Mouse (Mus musculus): ENCODE measurements around the gene 2010300C02Rik. TPM values are rescaled to one million over a fixed set of nuclear protein-coding genes. Genes with fewer than 3 reads are reported as not detected.
"Not testable (repeated sequence)": the region's sequence is repeated elsewhere in the genome, so short reads cannot be mapped to it uniquely, and the experiment has no call there.

Gene 2010300C02Rik
- polyA plus RNA-seq, 1 experiment: 14.5 TPM

DNA sequence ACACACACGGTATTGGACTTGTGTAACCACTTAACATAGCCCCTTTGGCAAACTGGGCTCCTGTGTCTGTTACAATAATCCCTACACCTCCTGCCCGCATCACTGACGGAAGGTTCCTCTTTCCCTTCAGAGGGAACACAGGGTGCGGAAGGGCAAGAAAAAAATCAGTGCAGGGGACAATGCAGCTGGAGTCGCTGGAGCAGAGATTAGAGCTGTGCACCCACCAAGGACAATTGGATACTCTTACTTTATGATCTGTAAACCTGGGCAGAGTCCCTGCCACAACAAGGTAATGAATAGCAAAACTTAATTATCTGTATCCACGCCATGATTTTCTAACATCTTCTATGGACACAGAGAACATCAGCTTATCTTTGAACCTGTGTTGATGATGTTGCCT, 97.8 kb downstream of the 2010300C02Rik start:
- no peaks in the 10 kb centered on the region for H3K4me1 ChIP-seq (ENCODE audit: control insufficient read depth, insufficient read depth, low read length)
- no peak for DNase-seq
- TF ChIP-seq CTCF (IDR thresholded peaks at IDR 0.05; ENCODE audit: insufficient read depth, low read length): no peak
- TF ChIP-seq POLR2A (IDR thresholded peaks at IDR 0.05; ENCODE audit: borderline replicate concordance, extremely low read depth, low read depth, low read length): no peak
- no peak overlapping the region for H3K4me3 ChIP-seq (replicated peaks; ENCODE audit: extremely low read depth, low read depth, low read length)
- WGBS: 75% methylated on average over 6 of the region's 6 CpGs

GRCm38 (mm10) chr1:37619542-37619941, 100.3 kb downstream of the 2010300C02Rik start:
- DNase-seq: no peak
- TF ChIP-seq CTCF (IDR thresholded peaks at IDR 0.05; ENCODE audit: insufficient read depth, low read length) (no peak), POLR2A (IDR thresholded peaks at IDR 0.05; ENCODE audit: borderline replicate concordance, extremely low read depth, low read depth, low read length) (no peak)
- no peak overlapping the region for H3K4me3 ChIP-seq (replicated peaks; ENCODE audit: extremely low read depth, low read depth, low read length)
- WGBS: 37% methylated on average over 1 of the region's 1 CpGs
- H3K4me1 ChIP-seq (ENCODE audit: control insufficient read depth, insufficient read depth, low read length): no peaks in the 10 kb centered on the region; the same call in 1 of the 2 replicates

DNA sequence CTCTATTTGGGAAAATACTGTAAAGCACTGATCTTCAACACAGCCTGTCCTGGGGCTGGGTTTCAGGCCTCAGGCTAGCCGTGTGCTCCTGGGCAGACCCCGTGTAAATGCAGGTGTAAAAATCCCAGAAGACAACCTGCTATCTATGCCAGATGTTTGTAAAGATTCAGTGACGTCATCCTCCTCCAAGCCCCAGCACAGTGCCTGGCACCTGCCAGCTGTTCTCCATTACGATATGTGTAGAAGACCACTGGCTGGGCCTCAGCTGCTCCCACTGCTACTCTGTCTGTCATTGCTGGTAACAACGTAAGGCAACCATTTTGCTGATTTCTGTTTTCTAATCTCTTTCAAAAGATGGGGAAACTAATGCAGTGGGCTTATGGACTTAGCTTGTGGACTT, 102.8 kb downstream of the 2010300C02Rik start:
- 74% methylated on average over 5 of the region's 5 CpGs for WGBS
- no peak overlapping the region for H3K4me3 ChIP-seq (replicated peaks; ENCODE audit: extremely low read depth, low read depth, low read length)
- H3K4me1 ChIP-seq (ENCODE audit: control insufficient read depth, insufficient read depth, low read length): peaks cover 2% of the 10 kb centered on the region; the same call in 1 of the 2 replicates
- no peak for TF ChIP-seq POLR2A (IDR thresholded peaks at IDR 0.05; ENCODE audit: borderline replicate concordance, extremely low read depth, low read depth, low read length)
- no peak for TF ChIP-seq CTCF (IDR thresholded peaks at IDR 0.05; ENCODE audit: insufficient read depth, low read length)
- DNase-seq: no peak

DNA sequence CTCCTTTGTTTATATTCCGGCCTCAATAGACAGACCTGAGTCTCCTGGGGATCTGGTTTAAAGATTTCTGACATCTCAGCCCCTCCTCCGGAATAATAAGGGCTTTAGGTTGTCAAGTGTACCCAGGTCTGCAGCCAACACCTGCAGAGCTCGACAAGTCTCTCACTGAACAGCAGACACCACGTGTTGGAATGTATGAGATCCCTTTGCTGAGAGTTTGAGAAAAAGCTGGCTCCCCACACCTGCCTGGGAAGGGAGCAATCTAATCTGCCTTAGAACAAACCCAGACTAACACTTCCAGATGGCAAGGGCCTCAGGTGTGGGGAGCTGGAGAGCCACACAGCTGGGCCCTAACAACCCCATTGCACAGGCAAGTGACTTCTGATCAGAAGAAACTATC, 103.3 kb downstream of the 2010300C02Rik start:
- Histone ChIP-seq H3K4me1 (ENCODE audit: control insufficient read depth, insufficient read depth, low read length) (peaks cover 2% of the 10 kb centered on the region; the same call in 1 of the 2 replicates), H3K4me3 (replicated peaks; ENCODE audit: extremely low read depth, low read depth, low read length) (no peak overlapping the region)
- 36% methylated on average over 4 of the region's 4 CpGs for WGBS
- TF ChIP-seq POLR2A (IDR thresholded peaks at IDR 0.05; ENCODE audit: borderline replicate concordance, extremely low read depth, low read depth, low read length): no peak
- no peak for TF ChIP-seq CTCF (IDR thresholded peaks at IDR 0.05; ENCODE audit: insufficient read depth, low read length)
- no peak for DNase-seq

GRCm38 (mm10) chr1:37615290-37616040, 104.4 kb downstream of the 2010300C02Rik start:
- Histone ChIP-seq H3K4me1 (ENCODE audit: control insufficient read depth, insufficient read depth, low read length) (peaks cover 2% of the 10 kb centered on the region; the same call in 1 of the 2 replicates), H3K4me3 (replicated peaks; ENCODE audit: extremely low read depth, low read depth, low read length) (no peak overlapping the region)
- 49% methylated on average over 12 of the region's 12 CpGs for WGBS
- DNase-seq: no peak
- no peak for TF ChIP-seq CTCF (IDR thresholded peaks at IDR 0.05; ENCODE audit: insufficient read depth, low read length)
- no peak for TF ChIP-seq POLR2A (IDR thresholded peaks at IDR 0.05; ENCODE audit: borderline replicate concordance, extremely low read depth, low read depth, low read length)

- Histone ChIP-seq H3K4me1 (ENCODE audit: control insufficient read depth, insufficient read depth, low read length) (peaks cover 2% of the 10 kb centered on the region; the same call in 1 of the 2 replicates), H3K4me3 (replicated peaks; ENCODE audit: extremely low read depth, low read depth, low read length) (no peak overlapping the region)
- 41% methylated on average over 7 of the region's 7 CpGs for WGBS
- no peak for TF ChIP-seq CTCF (IDR thresholded peaks at IDR 0.05; ENCODE audit: insufficient read depth, low read length)
- no peak for TF ChIP-seq POLR2A (IDR thresholded peaks at IDR 0.05; ENCODE audit: borderline replicate concordance, extremely low read depth, low read depth, low read length)
- DNase-seq: peak; percentile 20
These were observed 105.0 kb downstream of the 2010300C02Rik start for GRCm38 (mm10) chr1:37614836-37615235.

DNA sequence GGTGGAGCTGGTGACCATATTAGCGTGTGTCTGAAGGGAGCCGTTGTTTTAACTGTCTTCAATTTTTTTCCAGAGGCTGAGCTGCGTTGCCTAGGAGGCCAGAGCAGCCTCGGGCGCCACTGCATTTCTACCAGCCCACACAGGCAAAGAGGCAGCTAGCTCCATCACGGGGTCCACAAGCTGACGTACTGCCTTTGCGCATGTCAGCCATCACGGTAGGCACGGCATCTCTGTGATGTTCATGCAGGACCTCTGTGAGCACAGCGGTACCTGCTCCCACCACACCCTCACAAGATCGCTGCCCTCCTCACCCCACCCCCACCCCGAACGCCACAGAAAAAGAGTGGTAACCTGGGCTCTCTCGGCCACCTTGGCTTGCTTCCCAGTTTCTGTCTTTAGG, 105.8 kb downstream of the 2010300C02Rik start:
- Histone ChIP-seq H3K4me3 (replicated peaks; ENCODE audit: extremely low read depth, low read depth, low read length) (peak overlapping the region; percentile 8), H3K4me1 (ENCODE audit: control insufficient read depth, insufficient read depth, low read length) (peaks cover 2% of the 10 kb centered on the region; the same call in 1 of the 2 replicates)
- no peak for DNase-seq
- no peak for TF ChIP-seq CTCF (IDR thresholded peaks at IDR 0.05; ENCODE audit: insufficient read depth, low read length)
- no peak for TF ChIP-seq POLR2A (IDR thresholded peaks at IDR 0.05; ENCODE audit: borderline replicate concordance, extremely low read depth, low read depth, low read length)
- WGBS: 48% methylated on average over 15 of the region's 15 CpGs

DNA sequence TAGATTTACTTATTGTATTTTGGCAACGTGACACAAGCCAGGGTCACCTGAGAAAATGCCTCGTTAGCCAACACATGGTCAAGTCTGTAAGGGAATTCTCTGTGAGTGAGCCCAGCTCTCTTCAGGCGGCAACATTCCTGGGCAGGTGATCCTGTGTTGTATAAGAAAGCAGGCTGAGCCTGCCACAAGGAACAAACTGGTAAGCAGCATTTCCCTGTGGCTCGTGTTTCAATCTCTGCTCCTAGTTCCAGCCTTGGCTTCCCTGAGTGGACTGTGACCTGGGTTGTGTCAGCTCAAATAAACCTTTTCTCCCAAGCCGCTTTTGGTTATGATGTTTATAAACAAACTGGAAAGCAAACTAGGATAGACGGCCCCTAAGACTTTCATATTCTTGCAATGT, 108.9 kb downstream of the 2010300C02Rik start:
- no peak overlapping the region for H3K4me3 ChIP-seq (replicated peaks; ENCODE audit: extremely low read depth, low read depth, low read length)
- TF ChIP-seq CTCF (IDR thresholded peaks at IDR 0.05; ENCODE audit: insufficient read depth, low read length) (no peak), POLR2A (IDR thresholded peaks at IDR 0.05; ENCODE audit: borderline replicate concordance, extremely low read depth, low read depth, low read length) (no peak)
- 59% methylated on average over 6 of the region's 6 CpGs for WGBS
- peaks cover 2% of the 10 kb centered on the region; the same call in 1 of the 2 replicates for H3K4me1 ChIP-seq (ENCODE audit: control insufficient read depth, insufficient read depth, low read length)
- DNase-seq: no peak

GRCm38 (mm10) chr1:37610242-37610641, 109.6 kb downstream of the 2010300C02Rik start:
- Histone ChIP-seq H3K4me1 (ENCODE audit: control insufficient read depth, insufficient read depth, low read length) (0 out of 2 replicates have a peak, but pooled peaks cover 2% of the 10 kb centered on the region), H3K4me3 (replicated peaks; ENCODE audit: extremely low read depth, low read depth, low read length) (no peak overlapping the region)
- 50% methylated on average over 4 of the region's 4 CpGs for WGBS
- TF ChIP-seq CTCF (IDR thresholded peaks at IDR 0.05; ENCODE audit: insufficient read depth, low read length): no peak
- TF ChIP-seq POLR2A (IDR thresholded peaks at IDR 0.05; ENCODE audit: borderline replicate concordance, extremely low read depth, low read depth, low read length): no peak
- DNase-seq: no peak

DNA sequence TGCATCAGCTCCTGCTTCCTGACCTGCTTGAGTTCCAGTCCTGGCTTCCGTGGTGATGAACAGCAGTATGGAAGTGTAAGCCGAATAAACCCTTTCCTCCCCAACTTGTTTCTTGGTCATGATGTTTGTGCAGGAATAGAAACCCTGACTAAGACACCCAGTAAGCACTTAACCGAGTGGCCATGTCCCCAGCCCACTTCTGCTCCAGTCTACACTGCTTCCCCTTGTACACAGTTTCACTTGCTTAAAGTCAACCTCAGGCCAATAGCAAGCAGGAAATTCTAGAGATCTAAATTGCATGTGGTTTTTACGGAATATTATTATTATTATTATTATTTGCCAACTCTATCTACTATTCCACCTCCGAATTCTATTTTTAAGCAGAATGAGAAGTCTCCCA, 114.2 kb downstream of the 2010300C02Rik start:
- WGBS: 77% methylated on average over 5 of the region's 5 CpGs

More for the DNA sequence above, 114.2 kb downstream of the 2010300C02Rik start:
- not testable (repeated sequence) for H3K4me3 ChIP-seq (replicated peaks; ENCODE audit: extremely low read depth, low read depth, low read length); H3K4me1 ChIP-seq (ENCODE audit: control insufficient read depth, insufficient read depth, low read length); DNase-seq

Data from lung, adult 2 months (tissue).